Mouse (Mus musculus) adrenal gland, adult 8-10 months (tissue): Measurements from ENCODE around the gene Agap3. TPM values are rescaled to one million over a fixed set of nuclear protein-coding genes. Genes with fewer than 3 reads are reported as not detected.

ENCODE experiments used
- DNase-seq: peaks from one replicate; pipeline ENCODE4 v3.0.0; 2022
- total RNA-seq, 4 experiments: library from RNA; stranded (reverse); gene quantifications; 2 replicates each; pipeline ENCODE4 v1.2.4; 2022

The Agap3 gene
- total RNA-seq: 100 to 1,000 TPM in 2 of 4 experiments, 10 to 100 TPM in 2; 86.3 to 117 (median 102) TPM

DNA sequence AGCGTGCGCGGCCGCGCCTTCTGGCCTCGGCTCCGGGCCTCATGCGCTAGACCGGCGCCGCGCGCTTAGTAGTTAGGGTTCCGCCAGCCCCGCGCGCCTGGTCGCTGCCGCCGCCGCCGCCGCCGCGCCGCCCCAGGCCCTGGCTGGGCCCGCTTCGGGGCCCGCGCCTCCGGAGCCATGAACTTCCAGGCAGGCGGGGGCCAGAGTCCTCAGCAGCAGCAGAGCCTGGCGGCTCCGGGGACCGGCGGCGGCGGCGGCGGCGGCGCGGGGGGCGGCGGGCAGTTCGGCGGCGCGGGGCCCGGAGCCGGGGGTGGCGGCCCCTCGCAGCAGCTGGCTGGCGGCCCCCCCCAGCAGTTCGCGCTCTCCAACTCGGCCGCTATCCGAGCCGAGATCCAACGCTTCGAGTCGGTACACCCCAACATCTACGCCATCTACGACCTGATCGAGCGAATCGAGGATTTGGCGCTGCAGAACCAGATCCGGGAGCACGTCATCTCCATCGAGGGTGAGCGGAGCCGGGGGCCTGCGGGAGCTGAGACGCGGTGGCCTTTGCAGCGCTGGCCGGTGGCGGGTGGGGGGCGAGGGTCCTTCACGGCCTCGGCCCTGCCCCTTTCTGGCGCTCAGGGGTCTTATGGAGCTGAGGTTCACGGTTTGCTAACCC, at the start of gene Agap3:
TSS of gene Agap3 (plus strand) at position 148 of the 661 bp plus-strand sequence.
- DNase-seq: no peak

DNA sequence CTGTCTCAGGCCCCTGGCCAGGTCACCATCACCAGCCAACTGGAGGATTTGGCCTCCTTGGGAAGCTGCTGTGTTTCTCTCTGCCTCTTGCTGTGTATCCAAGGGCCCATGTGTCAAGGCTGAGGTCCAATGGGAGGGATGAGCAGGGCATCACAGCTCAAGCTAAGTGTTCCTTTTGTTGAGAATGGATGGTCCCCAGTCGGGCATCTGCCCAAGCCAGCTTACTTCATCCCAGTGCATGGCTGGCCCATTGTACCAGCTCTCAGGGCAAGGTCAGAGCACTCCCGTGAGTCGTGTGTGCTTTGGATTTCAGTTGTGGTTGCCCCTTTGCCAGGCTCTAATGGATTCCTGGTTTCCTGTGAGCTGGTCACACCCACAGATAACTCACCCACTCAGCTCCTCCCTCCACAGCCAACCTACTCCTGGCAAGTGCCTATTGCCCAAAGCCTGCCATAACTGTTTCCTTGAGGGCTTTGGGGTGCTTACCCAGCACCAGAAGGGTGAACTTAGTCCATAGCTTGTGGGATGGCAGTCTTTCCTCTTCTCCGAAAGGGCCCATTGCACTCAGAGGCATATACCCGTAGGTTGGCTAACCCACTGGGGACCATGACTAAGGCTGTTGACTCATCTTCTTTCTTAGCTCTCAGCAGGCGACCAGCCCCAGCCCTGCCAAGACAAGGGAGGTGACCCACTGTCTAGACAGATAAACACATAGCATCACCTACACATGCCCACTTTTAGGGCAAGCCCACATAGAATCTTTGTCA, 47.2 kb upstream of the Agap3 start:
- DNase-seq: no peak

DNA sequence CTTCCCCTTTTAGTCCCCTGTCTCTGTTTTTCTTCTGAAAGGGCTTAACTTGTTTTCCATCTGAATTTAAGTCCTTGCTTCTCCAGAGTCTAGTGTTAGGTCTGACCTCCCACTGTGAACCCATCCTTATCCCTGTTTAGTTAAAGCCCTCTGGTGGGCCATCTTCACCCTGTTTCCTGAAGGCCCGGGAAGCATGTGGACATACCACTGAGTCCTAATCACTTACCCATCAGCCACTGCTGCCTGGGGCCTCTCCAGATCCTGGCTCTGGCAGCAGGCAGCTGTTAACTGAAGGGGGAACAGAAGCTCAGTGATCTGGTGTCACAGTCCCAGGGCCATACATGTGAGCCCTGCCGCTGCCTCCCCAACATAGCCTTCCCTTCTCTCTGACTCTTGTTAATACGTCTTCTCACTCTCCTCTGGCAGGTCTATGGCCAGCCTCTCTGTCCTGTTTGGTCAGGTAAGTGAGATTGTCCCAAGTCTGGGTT, 46.5 kb upstream of the Agap3 start:
- DNase-seq: no peak

GRCm38 (mm10) chr5:24408651-24409050, 43.3 kb upstream of the Agap3 start:
- peak; percentile 64 for DNase-seq

DNA sequence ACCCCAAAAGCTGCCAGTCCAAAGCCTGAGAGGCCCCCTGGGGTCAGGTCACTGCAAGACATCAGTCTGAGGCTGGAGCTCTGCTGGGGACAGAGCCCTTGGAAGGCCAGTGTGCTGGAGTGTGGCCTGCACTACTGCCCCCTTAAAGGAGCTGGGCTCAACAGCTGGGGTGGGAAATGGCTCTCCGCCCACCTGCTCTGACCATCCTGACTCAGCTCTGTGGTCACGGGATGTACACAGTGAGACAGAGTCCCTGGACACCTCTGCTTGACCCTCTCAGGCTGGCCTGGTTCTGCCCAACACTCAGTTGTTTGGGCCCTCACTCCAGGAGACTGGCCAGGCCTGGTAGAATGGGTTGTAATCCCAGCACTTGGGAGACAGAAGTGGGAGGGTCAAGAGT, 42.5 kb upstream of the Agap3 start:
- no peak for DNase-seq

DNA sequence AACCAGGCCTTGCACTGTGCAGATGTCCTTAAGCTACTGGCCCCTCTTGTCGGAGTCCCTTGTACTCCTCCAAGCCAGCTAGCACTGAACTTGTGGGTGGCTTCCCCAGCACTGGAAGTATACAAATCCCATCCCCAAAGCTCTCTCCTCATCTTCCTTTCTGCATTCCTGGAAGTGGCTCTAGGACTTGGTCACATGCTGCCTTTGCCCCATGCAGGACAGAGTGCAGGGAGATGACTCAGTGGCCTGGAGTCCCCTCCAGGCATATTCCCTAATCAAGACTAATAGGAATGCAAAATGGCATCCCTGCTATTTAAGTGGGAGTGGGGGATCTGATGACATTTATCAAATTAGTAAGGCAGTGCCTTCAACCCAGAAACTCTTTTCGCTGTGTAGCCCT, 39.9 kb upstream of the Agap3 start:
- no peak for DNase-seq

GRCm38 (mm10) chr5:24413042-24413693, 38.8 kb upstream of the Agap3 start, which contains the start of gene Asic3:
Asic3 (plus strand) TSS chr5:24413392.
- DNase-seq: no peak

GRCm38 (mm10) chr5:24413938-24414337, 38.0 kb upstream of the Agap3 start:
- no peak for DNase-seq

DNA sequence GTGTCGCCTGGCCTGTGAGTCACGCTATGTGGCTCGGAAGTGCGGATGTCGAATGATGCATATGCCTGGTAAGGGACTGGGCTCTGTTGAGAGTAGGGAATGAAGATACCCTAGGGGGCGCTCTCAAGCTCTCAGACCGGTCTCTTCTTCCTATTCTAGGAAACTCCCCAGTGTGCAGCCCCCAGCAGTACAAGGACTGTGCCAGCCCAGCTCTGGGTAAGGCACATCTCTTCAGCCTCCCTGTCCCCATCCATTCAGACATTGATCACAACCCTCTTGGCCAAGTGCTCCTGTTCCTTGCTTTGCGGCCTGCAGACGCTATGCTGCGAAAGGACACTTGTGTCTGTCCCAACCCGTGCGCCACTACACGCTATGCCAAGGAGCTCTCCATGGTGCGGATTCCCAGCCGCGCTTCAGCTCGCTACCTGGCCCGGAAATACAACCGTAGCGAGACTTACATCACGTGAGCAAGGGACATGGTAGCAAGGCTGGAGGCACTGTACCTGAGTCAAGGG, 35.7 kb upstream of the Agap3 start:
- peak; percentile 50 for DNase-seq

DNA sequence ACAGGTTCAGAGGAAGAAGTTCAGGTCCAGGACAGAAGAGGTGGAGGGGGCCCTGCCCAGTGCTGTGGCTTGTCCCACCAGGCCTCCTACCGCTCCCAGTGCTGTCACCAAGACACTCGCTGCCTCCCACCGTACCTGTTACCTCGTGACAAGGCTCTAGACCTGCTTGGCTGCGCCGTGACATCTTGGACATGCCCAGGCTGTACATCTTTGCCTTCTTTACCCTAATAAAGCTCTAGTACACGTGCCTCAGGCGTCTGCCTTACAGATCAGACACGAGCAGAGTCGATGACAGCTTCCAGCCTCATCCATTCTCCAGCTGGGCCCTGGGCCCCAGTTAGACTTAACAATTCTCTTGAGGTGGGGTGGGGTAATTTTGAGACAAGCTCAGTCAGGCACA, 34.4 kb upstream of the Agap3 start:
- DNase-seq: no peak

DNA sequence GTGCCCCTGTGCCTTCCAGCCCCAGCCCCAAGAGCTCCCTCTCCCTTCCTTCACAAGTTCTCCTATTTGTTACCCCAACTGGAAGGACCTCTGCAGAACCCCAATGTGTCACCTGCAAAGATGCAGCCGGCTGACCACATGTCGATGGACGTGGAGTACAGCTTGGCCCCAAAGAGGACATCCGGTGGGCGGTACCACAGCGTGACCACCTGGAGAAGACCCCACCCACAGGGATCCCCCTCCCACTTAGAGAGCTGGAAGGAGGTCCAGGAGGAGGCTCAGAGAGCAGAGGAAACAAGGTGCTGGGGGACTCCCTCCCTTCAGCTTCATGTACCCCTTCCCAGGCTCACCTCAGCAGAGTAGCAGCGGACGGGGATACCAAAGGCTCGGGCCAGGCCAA, 31.6 kb upstream of the Agap3 start:
- DNase-seq: no peak

DNA sequence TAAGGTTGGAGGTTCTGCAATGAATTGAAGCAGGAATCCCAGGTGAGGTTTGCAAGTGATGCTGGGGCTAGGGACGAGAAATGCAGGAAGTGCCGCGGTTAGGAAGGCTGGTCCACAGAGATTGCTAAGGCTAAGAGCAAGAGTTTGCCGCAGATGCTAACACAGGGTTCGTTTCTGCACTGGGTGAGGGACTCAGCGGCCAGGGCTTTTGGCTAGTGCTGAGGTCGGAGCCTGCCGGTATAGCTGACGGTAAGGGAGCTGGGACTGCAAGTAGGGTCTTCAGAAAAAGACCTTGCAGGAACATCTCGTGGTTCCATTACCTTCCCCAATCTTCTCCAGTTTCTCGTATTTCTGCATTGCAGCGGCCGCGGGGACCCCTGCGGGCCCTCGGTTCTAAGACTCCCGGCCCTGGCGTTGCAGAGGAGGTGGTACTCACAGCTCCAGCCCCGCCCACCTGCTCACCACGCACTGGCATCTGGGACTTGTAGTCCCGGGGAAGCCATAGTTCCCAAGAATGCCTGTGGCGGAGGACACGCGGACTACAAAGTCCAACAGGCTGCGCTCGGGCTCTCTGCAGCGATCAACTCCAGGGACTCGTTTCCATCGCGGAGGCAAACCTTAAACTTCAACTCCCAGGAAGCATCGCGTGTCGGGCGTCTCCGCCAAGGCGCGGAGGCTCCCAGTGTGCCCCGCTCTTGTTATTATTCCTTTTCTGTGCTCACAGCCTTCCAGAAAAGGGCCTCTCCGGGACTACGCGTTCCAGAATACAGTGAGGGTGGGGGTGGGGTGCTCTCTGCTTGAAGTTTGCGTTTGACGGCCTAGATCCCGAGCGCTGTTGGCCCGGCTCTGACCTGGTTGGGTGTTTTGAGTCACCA, 28.6 kb upstream of the Agap3 start, which contains the start of the genes Cdk5 and Slc4a2:
TSS of gene Cdk5 (minus strand) at position 402 of the 875 bp plus-strand sequence.
TSS of gene Slc4a2 (plus strand) at position 709 of the 875 bp plus-strand sequence.
- peak; percentile 99 for DNase-seq

GRCm38 (mm10) chr5:24424004-24424781, 27.8 kb upstream of the Agap3 start:
- no peak for DNase-seq

- peak; percentile 71 for DNase-seq
These were observed 27.0 kb upstream of the Agap3 start for GRCm38 (mm10) chr5:24424861-24425411.

DNA sequence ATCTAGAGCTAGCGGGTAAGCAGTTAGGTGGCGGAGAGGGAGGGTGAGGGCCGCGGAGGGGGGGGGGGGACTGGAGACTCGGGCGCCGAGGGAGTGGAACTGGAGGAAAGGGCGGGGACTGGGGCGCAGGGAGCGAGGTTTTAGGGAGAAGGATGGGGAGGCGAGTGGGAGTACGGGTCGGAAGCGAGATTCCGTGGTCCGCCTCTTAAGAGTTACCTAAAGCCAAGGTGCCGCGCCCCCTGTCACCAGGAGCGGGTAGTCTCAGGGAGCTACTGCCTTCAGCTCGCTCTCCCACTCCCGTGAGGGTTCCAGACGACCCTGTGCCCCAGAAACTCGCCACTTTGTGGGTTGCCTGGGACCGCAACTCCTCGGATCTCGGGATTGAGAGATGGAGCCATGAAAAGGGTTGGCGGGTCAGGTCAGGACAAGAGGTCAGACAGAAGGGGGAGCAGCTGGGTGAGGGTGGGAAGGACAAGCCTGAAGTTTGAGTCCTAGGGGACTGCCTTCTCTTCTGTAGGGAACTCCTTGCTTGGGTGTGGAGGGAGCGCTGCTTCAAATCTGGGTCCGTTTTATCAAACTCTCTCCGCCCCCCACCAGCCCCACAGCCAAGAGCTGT, 26.4 kb upstream of the Agap3 start:
- peak; percentile 45 for DNase-seq

DNA sequence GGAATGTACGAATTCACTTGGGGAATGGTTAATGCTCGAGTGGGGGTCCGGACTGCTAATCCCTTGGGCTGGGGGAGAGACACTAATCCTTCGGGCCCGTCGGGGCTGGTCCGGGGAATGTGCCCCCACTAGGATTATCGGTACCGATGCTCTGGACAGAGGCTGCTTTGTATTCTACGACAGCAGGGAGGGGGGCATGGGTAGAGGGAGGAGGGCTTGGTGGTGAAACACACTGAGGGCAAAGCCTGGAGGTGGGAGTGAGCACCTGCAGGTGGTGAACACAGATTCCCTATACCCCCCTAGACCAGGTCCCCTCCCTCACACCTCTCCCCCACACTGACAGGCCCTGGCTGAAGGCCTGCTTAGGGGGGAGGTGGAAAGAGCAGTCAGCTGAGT, 25.9 kb upstream of the Agap3 start:
- DNase-seq: no peak

GRCm38 (mm10) chr5:24426556-24427284, 25.3 kb upstream of the Agap3 start:
- DNase-seq: no peak

DNA sequence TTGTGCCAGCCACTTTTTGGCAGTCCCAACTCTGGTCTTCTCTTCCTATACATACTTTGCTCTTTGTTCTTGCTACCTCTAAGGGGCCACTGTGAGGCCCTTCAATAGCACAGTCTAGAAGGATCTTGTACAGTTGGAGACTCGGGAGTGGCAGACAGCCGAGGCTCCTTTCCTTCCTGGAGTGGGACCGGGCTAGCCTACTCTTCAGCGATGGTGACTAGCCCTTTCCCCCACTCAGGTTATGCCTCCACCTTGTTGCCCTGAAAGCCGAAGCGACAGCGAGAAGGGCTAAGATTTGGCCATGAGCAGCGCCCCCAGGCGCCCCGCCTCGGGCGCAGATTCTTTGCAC, 24.7 kb upstream of the Agap3 start:
- DNase-seq: no peak

DNA sequence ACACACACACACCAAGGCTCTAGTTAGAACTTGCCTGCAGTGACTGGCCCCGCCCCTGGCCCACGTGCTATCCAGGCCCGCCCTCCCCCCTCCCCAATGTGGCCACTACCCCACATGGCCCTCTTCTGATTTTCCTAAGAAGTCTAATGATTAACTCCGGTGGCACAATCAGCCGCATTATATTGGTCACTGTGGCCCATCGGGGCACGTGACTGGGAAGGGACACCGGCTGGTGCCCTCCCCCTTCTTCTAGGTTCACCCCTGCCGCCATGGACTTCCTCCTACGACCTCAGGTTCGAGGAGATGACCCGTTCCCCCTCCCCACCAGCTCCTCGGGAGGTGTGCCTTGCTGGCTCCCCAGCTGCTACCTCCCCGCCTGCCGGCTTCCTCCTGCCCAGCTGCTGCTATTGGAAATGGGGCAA, 24.0 kb upstream of the Agap3 start:
- no peak for DNase-seq

- no peak for DNase-seq
These were observed 23.4 kb upstream of the Agap3 start for GRCm38 (mm10) chr5:24428596-24428995.
